Mouse (Mus musculus) myocyte (in vitro differentiated cells): ENCODE measurements around the gene Prph. TPM values are rescaled to one million over a fixed set of nuclear protein-coding genes. Genes with fewer than 3 reads are reported as not detected.
A peak's percentile ranks its signal among the peaks of the same experiment; 100 is the strongest.
"Not testable (repeated sequence)": the region's sequence is repeated elsewhere in the genome, so short reads cannot be mapped to it uniquely, and the experiment has no call there.

Experiments used
- H3K27me3 ChIP-seq: one replicate; pipeline ENCODE4 v1.6.1; 2011; ENCODE audit not compliant: control insufficient read depth, insufficient read depth, insufficient read length
- H3K36me3 ChIP-seq: one replicate; pipeline ENCODE4 v1.6.1; 2011; ENCODE audit not compliant: control insufficient read depth, insufficient read depth
- H3K4me2 ChIP-seq: one replicate; pipeline ENCODE4 v1.6.1; 2011; ENCODE audit warnings: low read depth, control low read depth
- H3K4me3 ChIP-seq: one replicate; pipeline ENCODE4 v1.5.1; 2011; ENCODE audit warnings: mild to moderate bottlenecking, control low read depth, moderate library complexity
- H3K79me2 ChIP-seq: one replicate; pipeline ENCODE4 v1.6.1; 2011; ENCODE audit not compliant: control insufficient read depth, insufficient read depth
- H3ac ChIP-seq: one replicate; pipeline ENCODE4 v1.6.1; 2011; ENCODE audit not compliant: control insufficient read depth, insufficient read length
- CEBPB ChIP-seq: IDR thresholded peaks from 2 replicates; pipeline ENCODE4 v1.6.1; 2011; ENCODE audit warnings: mild to moderate bottlenecking, moderate library complexity; ENCODE audit not compliant: poor library complexity, insufficient read depth, severe bottlenecking
- E2F4 ChIP-seq: IDR thresholded peaks from one replicate; pipeline ENCODE4 v1.6.1; 2011; ENCODE audit warnings: mild to moderate bottlenecking, control low read depth, moderate library complexity; ENCODE audit not compliant: insufficient read depth
- MAX ChIP-seq: IDR thresholded peaks from one replicate; pipeline ENCODE4 v1.6.1; 2011; ENCODE audit warnings: low read depth, mild to moderate bottlenecking, control low read depth
- MYOD1 ChIP-seq, 3 experiments: IDR thresholded peaks; one replicate each; pipeline ENCODE4 v1.6.1; 2011; ENCODE audit warnings: control low read depth in 2 of 3, low read depth in 2 of 3, mild to moderate bottlenecking in 2 of 3, moderate library complexity in 1 of 3; ENCODE audit not compliant: insufficient read length in 2 of 3, control insufficient read depth in 1 of 3
- MYOG ChIP-seq, 3 experiments: IDR thresholded peaks; one replicate each; pipeline ENCODE4 v1.6.1; 2011; ENCODE audit warnings: control low read depth in 2 of 3, low read depth in 2 of 3, mild to moderate bottlenecking in 2 of 3; ENCODE audit not compliant: insufficient read length in 2 of 3, control insufficient read depth in 1 of 3, insufficient read depth in 1 of 3
- POLR2A ChIP-seq: IDR thresholded peaks from one replicate; pipeline ENCODE4 v1.6.1; 2011; ENCODE audit warnings: low read depth, mild to moderate bottlenecking, control low read depth, moderate library complexity; ENCODE audit not compliant: insufficient read length
- POLR2AphosphoS2 ChIP-seq: IDR thresholded peaks from one replicate; pipeline ENCODE4 v1.6.1; 2011; ENCODE audit warnings: low read depth, control low read depth; ENCODE audit not compliant: insufficient read length
- REST ChIP-seq: IDR thresholded peaks from one replicate; pipeline ENCODE4 v1.6.1; 2011; ENCODE audit warnings: mild to moderate bottlenecking, control low read depth, moderate library complexity; ENCODE audit not compliant: insufficient read depth, insufficient read length
- SRF ChIP-seq: IDR thresholded peaks from one replicate; pipeline ENCODE4 v1.6.1; 2011; ENCODE audit warnings: low read depth; ENCODE audit not compliant: control insufficient read depth, insufficient read length
- TCF12 ChIP-seq: IDR thresholded peaks from one replicate; pipeline ENCODE4 v1.6.1; 2011; ENCODE audit warnings: mild to moderate bottlenecking, control low read depth; ENCODE audit not compliant: poor library complexity, insufficient read depth, severe bottlenecking
- TCF3 ChIP-seq: IDR thresholded peaks from one replicate; pipeline ENCODE4 v1.6.1; 2011; ENCODE audit warnings: low read depth, control low read depth; ENCODE audit not compliant: insufficient read length
- USF1 ChIP-seq: IDR thresholded peaks from one replicate; pipeline ENCODE4 v1.6.1; 2011; ENCODE audit warnings: low read depth, mild to moderate bottlenecking, control low read depth, moderate library complexity
- polyA plus RNA-seq: library from polyadenylated mRNA; unstranded; fragments of >200 nt; fragmentation: generic; extraction: Trizol; gene quantifications from one replicate; pipeline ENCODE4 v1.2.1, GENCODE M21; 2012; ENCODE audit warnings: missing spikeins

Gene Prph
- polyA plus RNA-seq, 1 experiment = 0.98 TPM

DNA sequence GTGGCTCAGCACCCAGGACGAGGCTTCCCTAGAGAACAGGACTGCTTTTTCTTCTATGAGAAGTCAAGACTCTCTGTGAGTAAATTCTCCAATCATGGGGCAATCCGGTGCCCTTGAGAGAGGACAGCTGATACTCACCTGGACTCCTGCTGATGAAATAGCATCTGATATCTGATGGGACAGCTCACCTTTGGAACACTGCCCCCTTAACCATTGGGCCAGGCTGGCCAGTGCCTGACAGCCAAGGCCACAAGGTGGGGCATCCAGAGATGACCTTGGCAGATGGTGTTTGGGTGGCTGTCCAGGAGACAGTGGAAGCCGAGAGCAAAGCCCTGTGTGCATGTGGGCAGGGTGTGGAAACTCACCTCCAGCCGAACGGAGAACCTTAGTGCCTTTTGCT, 12.6 kb upstream of the Prph start:
- Histone ChIP-seq H3ac (no peak overlapping the region), H3K4me3 (no peak overlapping the region), H3K4me2 (no peak overlapping the region), H3K27me3 (no peaks in the 10 kb centered on the region), H3K36me3 (peaks cover 12% of the 10 kb centered on the region), H3K79me2 (no peaks in the 10 kb centered on the region)
- TF ChIP-seq MYOD1 (IDR thresholded peaks at IDR 0.05; ENCODE audit: control insufficient read depth in 1 of 3, insufficient read length in 2 of 3, low read depth in 2 of 3) (no peak), CEBPB (no peak), POLR2AphosphoS2 (no peak), MAX (no peak), MYOG (IDR thresholded peaks at IDR 0.05; ENCODE audit: control insufficient read depth in 1 of 3, insufficient read depth in 1 of 3, insufficient read length in 2 of 3, low read depth in 2 of 3) (no peak), TCF12 (no peak), REST (no peak), USF1 (no peak), POLR2A (no peak), SRF (no peak), E2F4 (no peak)

DNA sequence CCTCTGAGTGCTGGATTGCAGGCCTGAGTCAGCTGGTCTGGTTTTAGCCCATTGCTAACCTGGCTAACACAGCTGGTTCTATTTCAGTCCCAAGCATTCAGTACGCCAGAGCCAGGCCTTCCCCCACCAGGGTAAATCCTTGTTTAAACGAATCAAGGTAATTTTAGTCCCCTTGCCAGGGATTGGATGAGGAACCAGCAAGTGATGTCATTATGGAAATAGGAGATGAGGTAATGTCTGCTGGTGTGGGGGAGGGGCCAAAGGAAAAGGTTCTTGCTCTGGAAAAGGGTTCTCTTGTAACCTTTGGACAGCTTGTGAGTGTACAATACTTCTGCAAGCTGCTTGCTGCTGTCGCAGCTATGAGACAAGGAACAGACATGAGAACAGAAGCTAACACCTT, 10.1 kb upstream of the Prph start:
- Histone ChIP-seq H3K4me3 (no peak overlapping the region), H3K27me3 (no peaks in the 10 kb centered on the region), H3K79me2 (no peaks in the 10 kb centered on the region), H3K4me2 (peak overlapping the region; percentile 30), H3K36me3 (no peaks in the 10 kb centered on the region), H3ac (no peak overlapping the region)
- no peak for TF ChIP-seq REST

DNA sequence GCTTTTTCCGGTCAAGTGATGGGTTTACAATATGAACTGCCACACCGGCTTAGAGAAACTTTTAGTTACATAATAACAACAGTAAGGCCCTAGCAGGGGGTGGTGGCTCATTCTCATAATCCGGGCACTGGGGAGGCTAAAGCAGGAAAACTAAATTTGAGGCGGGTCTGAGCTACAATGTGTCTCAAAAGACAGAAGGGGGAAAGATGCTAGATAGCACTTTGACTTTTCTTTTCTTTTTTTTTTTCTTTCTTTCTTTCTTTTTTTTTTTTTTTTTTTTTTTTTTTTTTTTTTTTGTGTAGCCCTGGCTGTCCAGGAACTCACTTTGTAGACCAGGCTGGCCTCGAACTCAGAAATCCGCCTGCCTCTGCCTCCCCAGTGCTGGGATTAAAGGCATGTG, 9.2 kb upstream of the Prph start:
- H3ac ChIP-seq, H3K4me3 ChIP-seq, H3K79me2 ChIP-seq, H3K4me2 ChIP-seq, H3K36me3 ChIP-seq, H3K27me3 ChIP-seq: not testable (repeated sequence)

DNA sequence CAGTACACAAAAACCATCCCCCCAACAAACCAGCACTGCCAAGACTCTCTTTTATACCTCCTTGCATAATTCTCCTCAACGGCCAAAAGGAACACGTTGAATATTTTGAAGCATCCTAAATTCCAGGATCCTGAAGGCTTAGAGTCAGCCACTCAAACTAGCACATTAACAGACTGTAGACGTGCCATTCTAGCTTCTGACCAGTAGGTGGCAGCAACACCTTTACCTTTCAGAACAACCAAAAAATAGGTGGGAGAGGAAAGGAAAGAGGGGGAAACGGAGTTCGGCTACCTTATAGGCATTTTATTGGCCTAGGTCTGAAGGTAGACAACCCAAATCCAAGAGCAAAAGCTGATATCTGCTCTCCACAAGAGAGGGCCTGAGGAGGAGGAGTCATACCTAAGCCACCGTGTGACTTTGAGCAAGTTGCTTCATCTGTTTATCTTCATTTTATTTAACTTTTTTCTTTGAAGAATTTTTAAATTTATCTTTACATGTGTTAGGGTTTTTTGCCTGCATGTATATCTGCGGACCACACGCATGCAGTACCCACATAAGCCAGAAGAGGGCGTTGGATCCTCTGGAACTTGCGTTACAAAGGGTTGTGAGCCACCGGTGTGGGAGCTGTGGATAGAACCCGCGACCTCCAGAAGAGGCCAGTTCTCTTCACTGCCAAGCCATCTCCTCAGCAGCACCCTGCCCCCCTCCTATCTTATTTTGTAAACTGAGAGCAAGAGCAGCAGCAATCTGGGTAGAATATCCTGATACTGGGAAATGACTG, 5.3 kb upstream of the Prph start:
- H3K4me3 ChIP-seq = no peak overlapping the region
- H3K27me3 ChIP-seq = no peaks in the 10 kb centered on the region
- peak overlapping the region; percentile 26 for H3K4me2 ChIP-seq
- H3K79me2 ChIP-seq = no peaks in the 10 kb centered on the region
- TF ChIP-seq USF1 (no peak), TCF12 (no peak), MYOD1 (IDR thresholded peaks at IDR 0.05; ENCODE audit: control insufficient read depth in 1 of 3, insufficient read length in 2 of 3, low read depth in 2 of 3) (no peak), MAX (no peak), REST (no peak), CEBPB (no peak), SRF (no peak), E2F4 (no peak), POLR2AphosphoS2 (no peak), TCF3 (no peak), MYOG (IDR thresholded peaks at IDR 0.05; ENCODE audit: control insufficient read depth in 1 of 3, insufficient read depth in 1 of 3, insufficient read length in 2 of 3, low read depth in 2 of 3) (no peak), POLR2A (no peak)
- no peaks in the 10 kb centered on the region for H3K36me3 ChIP-seq
- H3ac ChIP-seq = no peak overlapping the region

DNA sequence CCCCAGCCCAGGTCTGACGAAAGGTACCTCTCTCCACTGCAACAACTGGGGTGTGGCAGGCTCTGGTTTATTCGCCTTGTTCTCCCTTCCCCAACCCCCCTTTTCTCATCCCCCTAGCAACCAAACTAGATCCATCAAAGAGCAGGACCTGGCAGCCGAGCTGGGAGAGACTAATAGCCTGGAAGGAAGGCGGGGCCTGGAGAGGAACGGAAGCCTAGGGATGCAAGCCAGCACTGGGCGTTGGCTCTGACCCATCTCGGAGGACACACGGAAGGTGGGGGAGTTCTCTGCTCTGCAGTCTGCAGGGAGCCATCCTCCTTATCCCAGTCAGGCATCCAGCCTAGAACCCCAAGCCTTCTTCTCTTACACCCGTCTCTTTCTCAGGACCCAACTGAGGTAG, 1.6 kb upstream of the Prph start:
- TF ChIP-seq MYOD1 (IDR thresholded peaks at IDR 0.05; ENCODE audit: control insufficient read depth in 1 of 3, insufficient read length in 2 of 3, low read depth in 2 of 3) (no peak), POLR2A (no peak), MAX (no peak), TCF12 (no peak), USF1 (no peak), REST (no peak), TCF3 (no peak), MYOG (IDR thresholded peaks at IDR 0.05; ENCODE audit: control insufficient read depth in 1 of 3, insufficient read depth in 1 of 3, insufficient read length in 2 of 3, low read depth in 2 of 3) (no peak), E2F4 (no peak)
- no peak overlapping the region for H3K4me2 ChIP-seq
- no peaks in the 10 kb centered on the region for H3K79me2 ChIP-seq
- H3K27me3 ChIP-seq = peaks cover 30% of the 10 kb centered on the region
- no peaks in the 10 kb centered on the region for H3K36me3 ChIP-seq
- H3K4me3 ChIP-seq = no peak overlapping the region
- H3ac ChIP-seq = no peak overlapping the region
